Mouse (Mus musculus): Measurements from ENCODE around the gene Stt3a.

- TF ChIP-seq POLR2A (IDR thresholded peaks at IDR 0.05; ENCODE audit: insufficient read length, low read depth) (no peak), MAX (IDR thresholded peaks at IDR 0.05; ENCODE audit: low read depth) (no peak), USF1 (IDR thresholded peaks at IDR 0.05; ENCODE audit: low read depth) (no peak), E2F4 (IDR thresholded peaks at IDR 0.05; ENCODE audit: insufficient read depth) (no peak), REST (IDR thresholded peaks at IDR 0.05; ENCODE audit: insufficient read depth, insufficient read length) (no peak), SRF (IDR thresholded peaks at IDR 0.05; ENCODE audit: control insufficient read depth, insufficient read length, low read depth) (no peak)
Observed at GRCm38 (mm10) chr9:36694276-36694675, 73.2 kb downstream of the Stt3a start.
